Mouse (Mus musculus) R1 (cell line): ENCODE data around the gene Tmem269.

ENCODE experiments used
- DNase-seq: peaks from one replicate; pipeline ENCODE4 v3.0.0-alpha.2; 2018; ENCODE audit warnings: low read depth, low spot score

Tmem269 gene

DNA sequence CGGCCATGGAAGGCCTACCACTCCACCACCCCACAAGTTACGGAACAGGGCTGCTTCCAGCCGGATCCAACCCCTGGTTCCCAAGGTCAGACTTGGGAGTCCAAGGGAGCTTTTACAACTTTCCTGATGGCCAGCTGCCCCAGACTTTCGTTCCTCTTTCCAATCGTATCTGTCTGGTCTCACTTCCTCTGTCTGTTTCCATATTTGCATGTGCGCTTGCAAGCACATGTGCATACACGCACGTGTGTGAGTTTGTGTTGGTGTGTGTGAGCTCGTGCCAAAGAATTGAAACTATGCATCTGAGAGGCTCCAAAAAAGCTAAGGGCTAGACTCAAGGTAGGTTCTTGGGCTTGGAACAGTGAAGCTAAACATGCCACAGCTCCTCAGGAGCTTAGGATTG is 36.6 kb downstream of the Tmem269 start:
- no peak for DNase-seq

DNA sequence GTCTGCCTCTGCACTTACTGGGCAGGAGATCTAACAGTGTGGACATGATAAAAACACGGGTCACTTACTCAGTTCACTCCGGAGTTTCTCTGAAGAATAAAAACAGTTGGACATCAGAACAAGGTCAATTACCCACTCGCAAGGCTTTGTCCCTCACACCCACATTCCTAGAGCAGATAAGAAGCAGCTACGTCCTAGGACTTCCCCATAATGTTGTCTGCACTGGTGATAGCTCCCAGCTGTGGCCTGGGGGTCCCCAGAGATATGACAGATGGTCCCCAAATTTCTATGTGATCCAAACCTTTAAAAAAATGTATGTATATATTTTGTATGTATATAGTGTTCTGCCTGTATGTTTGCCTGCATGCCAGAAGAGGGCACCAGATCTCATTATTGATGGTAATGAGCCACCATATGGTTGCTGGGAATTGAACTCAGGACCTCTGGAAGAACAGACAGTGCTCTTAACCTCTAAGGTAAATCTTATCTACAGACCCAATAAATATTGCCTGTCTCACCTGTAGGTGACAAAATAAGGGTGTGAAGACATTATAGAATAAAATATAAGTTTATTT is 37.8 kb downstream of the Tmem269 start:
- DNase-seq = peak; percentile 53

DNA sequence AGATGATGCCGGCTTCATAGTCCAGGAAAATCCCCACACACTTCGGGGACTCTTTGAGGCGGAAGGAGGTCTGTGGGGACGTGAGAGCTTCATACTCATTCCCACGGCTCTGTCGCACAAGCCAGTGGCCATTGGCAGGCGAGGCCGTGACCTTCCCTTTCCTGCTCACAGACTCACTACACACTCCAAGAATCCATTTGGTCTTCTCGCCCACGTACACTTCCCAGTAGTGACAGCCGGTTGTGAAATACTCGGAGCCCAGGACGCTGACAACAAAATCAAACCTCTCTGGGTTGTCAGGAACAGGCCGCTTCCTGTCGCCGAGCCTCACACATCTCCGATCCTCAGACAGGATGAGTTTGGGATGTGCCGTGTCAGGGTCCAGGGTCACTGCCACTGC is 39.7 kb downstream of the Tmem269 start:
- no peak for DNase-seq

DNA sequence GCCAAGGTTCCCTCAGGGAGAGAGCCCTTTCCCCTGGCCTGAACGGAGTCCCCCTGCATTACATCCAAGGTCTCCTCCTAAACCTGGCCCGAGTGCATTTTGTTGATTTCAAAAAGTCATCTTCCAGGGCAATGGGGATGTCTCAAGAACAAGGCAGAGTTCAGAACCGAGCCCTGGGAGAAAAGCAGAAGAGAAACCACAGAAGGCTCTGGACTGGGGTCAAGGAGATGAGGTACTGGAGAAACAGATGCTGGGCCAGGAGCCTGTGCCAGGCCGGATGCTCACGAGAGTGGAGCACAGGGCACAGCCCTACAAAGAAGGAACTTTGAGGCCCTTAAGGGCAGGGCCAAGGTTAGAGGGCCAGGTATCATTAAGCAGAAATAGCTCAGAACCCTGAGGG is 40.3 kb downstream of the Tmem269 start:
- DNase-seq = no peak

DNA sequence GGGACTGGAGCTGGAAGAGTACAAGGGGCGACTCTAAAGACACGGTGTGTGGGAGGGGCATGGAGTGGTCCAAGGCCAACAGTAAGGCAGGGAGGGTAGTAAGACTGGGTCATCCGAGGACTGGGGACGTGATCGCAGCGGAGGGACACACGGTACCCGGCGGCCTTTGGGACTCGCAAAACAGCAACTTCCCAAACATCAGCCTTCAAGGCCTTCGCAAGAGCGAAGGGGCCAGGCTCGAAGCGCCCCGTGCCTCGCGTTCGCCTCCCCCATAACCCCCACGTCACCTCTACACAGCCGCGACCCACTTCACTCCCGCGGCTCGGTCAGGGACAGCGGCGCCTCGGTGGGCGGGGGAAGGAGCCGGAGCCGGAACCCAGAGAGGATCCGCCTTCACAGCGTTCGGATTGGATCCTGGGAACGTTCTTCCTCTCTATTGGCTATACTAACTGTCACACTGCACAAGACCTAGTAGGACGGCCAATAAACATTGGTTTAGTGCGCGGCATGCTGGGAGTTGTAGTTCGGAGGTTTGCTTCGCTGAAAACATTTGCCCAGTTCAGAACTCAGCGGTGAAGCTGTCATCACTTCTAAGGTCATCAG is 44.1 kb downstream of the Tmem269 start, which contains the start of gene Zfp691:
Zfp691 (minus strand) TSS at position 345 of the 603 bp plus-strand sequence.
- DNase-seq = peak; percentile 99

DNA sequence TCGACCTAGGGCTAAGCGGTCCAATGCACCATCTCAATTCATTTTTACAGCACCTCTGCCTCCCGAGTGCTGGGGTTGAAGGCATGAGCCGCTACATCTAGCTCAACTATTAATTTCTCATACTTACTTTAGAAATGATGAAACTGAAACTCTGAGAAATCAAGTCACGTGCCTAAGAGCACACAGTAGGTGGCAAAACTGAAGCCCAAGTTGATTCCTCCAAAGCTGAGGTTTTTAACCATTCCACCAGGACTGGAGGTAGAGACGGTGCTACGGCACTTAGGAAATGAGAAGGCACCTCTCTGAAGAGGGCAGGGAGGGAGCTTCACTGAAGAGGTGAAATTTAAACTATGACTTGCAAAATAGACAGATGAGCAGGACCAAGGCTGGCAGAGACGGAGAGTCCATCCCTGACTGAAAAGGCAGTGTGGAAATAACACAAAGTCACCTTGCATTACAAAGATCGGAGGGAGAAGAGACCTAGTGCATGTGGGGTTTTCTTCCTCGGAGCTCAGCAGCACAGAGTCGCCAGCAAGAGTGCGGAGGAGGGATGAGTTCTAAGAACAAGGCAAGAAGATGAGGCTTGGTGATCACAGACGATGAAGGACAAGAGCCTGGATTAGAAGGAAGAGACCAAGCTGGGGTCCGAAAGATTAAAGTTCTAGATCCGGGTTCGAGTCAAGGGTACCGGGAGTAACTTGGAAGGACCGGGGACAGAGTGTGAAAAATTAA is 44.9 kb downstream of the Tmem269 start:
- no peak for DNase-seq

DNA sequence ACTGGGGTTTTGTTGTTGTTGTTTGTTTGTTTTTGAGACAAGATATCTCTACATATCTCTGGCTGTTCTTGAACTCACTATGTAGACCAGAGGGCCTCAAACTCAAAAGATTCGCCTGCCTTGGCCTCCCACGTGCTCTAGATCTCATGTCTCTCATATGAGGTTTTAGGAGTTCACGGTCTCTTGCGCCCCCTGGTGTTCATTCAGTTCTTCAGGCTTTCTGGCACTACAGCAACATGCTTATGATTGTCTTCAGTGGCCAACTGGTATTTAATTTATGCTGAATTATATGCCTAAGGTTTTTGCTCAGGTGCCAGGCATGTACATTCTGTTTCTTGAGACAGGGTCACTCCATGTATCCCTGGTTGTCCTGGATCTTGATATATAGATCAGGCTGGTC is 50.4 kb downstream of the Tmem269 start:
- DNase-seq = peak; percentile 89

DNA sequence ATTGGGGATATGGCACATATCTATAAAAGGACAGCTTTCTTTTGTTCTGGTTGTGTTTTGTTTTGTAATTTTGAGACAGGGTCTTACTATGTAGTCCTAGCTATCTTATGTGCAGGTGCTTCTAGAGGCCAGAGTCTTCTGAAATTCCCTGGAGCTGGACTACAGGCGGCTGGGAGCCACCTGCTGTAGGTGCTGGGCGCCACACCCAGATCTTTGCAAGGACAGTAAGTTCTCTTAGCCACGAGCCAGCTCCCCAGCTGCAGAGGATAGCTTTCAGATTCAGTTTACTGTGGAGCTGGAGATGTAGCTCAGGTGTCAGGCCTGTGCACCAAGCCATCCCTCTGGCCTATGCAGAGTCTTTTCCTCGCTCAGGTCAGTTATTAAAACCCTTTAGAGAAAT is 50.9 kb downstream of the Tmem269 start:
- DNase-seq = peak; percentile 34

DNA sequence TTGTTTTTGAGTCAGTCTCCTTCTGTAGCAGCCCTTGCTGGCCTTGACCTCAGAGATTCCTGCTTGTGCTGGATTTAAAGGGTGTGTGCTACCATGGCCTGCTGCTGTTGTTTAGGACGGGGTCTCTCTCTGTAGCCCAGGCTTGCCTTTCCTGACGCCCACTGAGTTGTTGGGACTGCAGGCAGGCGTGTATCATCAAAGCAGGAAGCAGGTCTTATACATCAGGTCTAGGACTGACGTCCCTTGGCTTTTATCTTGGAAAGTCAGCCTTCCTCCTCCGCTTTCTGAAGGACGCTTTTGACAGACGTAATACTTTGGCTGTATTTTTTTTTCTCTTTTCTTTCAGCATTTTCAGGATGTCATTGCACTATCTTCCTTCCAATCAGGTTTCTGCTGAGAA is 52.1 kb downstream of the Tmem269 start:
- peak; percentile 56 for DNase-seq

DNA sequence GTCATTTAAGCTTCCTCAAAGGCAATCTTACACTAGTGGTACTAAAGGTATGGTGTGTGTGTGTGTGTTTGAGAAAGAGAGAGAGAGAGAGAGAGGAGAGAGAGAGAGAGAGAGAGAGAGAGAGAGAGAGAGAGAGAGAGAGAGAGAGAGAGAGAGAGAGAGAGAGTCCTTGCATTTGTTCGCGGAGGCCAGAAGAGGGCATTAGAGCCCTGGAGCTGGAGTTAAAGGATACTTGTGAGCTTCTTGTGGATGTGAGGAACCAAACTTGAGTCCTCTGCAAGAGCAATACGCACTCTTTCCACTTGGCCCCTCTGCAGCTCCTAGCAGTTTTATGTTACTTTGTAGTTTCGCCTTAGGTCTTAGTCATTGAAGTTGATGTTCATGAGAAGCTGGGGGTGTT is 55.0 kb downstream of the Tmem269 start:
- DNase-seq = peak; percentile 36

DNA sequence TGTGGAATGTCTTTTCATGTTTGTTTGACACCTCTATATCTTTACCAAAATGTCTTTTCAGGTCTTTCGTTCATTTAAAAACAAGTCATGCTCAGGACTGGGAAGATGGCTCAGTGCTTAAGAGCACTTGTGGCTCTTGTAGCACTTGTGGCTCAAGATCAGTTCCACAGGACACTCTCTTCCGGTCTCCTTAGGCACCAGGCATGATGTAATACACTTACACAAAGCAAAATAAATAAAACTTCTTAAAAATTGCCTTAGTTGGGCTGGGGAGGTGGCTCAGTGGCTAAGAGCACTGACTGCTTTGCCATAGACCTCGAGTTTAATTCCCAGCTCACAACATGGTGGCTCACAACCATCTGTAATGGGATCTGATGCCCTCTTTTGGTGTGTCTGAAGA is 56.7 kb downstream of the Tmem269 start:
- DNase-seq = no peak

DNA sequence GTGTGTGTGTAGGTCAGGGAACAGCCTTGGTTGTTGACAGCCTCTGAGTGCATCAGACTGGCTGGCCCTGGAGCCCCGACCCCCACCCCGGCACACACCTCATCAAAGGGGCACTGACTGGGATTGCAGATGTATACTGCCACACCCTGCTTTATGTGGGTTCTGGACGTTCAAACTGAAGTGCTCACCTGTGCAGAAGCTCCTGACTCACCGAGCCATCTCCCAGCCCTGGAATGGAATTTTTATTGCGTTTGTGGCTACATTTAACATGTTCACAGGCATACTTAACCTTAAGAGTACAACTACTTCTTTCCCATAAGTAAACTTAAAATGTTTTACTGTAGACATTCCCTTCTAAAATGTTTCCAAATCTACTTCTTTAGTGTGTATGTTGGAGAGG is 60.1 kb downstream of the Tmem269 start:
- no peak for DNase-seq

DNA sequence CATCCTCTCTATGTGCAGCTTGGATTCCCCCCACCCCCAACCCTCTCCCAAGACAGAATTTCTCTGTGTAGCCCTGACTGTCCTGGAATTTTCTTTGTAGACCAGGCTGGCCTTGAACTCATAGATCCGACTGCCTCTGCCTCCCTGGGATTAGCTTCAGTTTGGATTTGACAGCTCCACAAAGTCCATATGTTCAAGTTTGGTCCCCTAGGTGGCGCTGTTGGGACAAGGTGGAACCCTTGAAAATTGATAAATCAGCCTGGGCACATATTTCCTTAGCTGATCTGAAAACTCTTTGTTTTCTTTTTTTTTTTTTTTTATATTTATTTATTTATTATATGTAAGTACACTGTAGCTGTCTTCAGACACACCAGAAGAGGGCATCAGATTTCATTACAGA is 60.8 kb downstream of the Tmem269 start:
- peak; percentile 82 for DNase-seq
